Mouse (Mus musculus) liver, embryonic 12.5 days (tissue): ENCODE measurements around the gene Ezr. TPM values are rescaled to one million over a fixed set of nuclear protein-coding genes. Genes with fewer than 3 reads are reported as not detected.

Experiments used
- ATAC-seq: fragments of 200-750 bp; cut with Nextera tagmentation; 2 replicates; pipeline ENCODE4 v1.8.0; 2017; ENCODE audit warnings: moderate number of reproducible peaks, mild to moderate bottlenecking, moderate library complexity
- H3K27ac ChIP-seq: fragments of 300-500 bp; sonication (generic); 2 replicates; pipeline ENCODE4 v1.5.1; 2016; ENCODE audit warnings: mild to moderate bottlenecking
- H3K27me3 ChIP-seq: fragments of 300-500 bp; sonication (generic); replicated peaks from 2 replicates; pipeline ENCODE4 v1.6.1; 2016; ENCODE audit warnings: mild to moderate bottlenecking, moderate library complexity
- H3K36me3 ChIP-seq: fragments of 300-500 bp; sonication (generic); 2 replicates; pipeline ENCODE4 v1.6.1; 2016; ENCODE audit warnings: mild to moderate bottlenecking, moderate library complexity
- H3K4me1 ChIP-seq: fragments of 300-500 bp; sonication (generic); 2 replicates; pipeline ENCODE4 v1.6.1; 2016
- H3K4me2 ChIP-seq: fragments of 300-500 bp; sonication (generic); 2 replicates; pipeline ENCODE4 v1.6.1; 2016; ENCODE audit warnings: mild to moderate bottlenecking, moderate library complexity
- H3K4me3 ChIP-seq: fragments of 300-500 bp; sonication (generic); 2 replicates; pipeline ENCODE4 v1.5.1; 2016; ENCODE audit warnings: mild to moderate bottlenecking, moderate library complexity
- H3K9ac ChIP-seq: fragments of 300-500 bp; sonication (generic); 2 replicates; pipeline ENCODE4 v1.6.1; 2016; ENCODE audit warnings: mild to moderate bottlenecking, moderate library complexity
- H3K9me3 ChIP-seq: fragments of 300-500 bp; sonication (generic); replicated peaks from 2 replicates; pipeline ENCODE4 v1.6.1; 2016; ENCODE audit warnings: mild to moderate bottlenecking, moderate library complexity
- WGBS: fragments of 180-500 bp; shearing (Covaris S2); methylation state at CpG from one replicate; pipeline ENCODE4 v1.1.7; 2016; ENCODE audit not compliant: insufficient replicate concordance; 5-methylcytosine and 5-hydroxymethylcytosine counted together
- polyA plus RNA-seq: library from polyadenylated mRNA; unstranded; fragments of >200 nt; fragmentation: Nextera tagmentation; extraction: Ambion mirVana; gene quantifications from 2 replicates; pipeline ENCODE4 v1.2.1, GENCODE M21; 2016

Ezr gene
- polyA plus RNA-seq, 1 experiment from 2014 or later, result 67.9 TPM

GRCm38 (mm10) chr17:6739266-6739665, 43.3 kb downstream of the Ezr start:
- Histone ChIP-seq H3K27ac (no peak overlapping the region), H3K9ac (no peak overlapping the region), H3K4me2 (no peak overlapping the region), H3K9me3 (no peaks in the 10 kb centered on the region), H3K4me3 (no peak overlapping the region), H3K36me3 (peaks cover 69% of the 10 kb centered on the region), H3K4me1 (peaks cover 20% of the 10 kb centered on the region), H3K27me3 (no peaks in the 10 kb centered on the region)
- WGBS, result 79% methylated on average over 13 of the region's 13 CpGs
- ATAC-seq, result no peak

- Histone ChIP-seq H3K4me2 (no peak overlapping the region), H3K9ac (no peak overlapping the region), H3K36me3 (peaks cover 65% of the 10 kb centered on the region), H3K4me3 (no peak overlapping the region), H3K27me3 (no peaks in the 10 kb centered on the region), H3K9me3 (no peaks in the 10 kb centered on the region), H3K27ac (no peak overlapping the region), H3K4me1 (peaks cover 15% of the 10 kb centered on the region)
- 72% methylated on average over 7 of the region's 7 CpGs for WGBS
- no peak for ATAC-seq
These were observed 43.7 kb downstream of the Ezr start for GRCm38 (mm10) chr17:6738836-6739235.

- H3K4me1 ChIP-seq, result peaks cover 5% of the 10 kb centered on the region; the same call in 1 of the 2 replicates
- no peak overlapping the region for H3K4me3 ChIP-seq
- no peaks in the 10 kb centered on the region for H3K9me3 ChIP-seq
- no peaks in the 10 kb centered on the region for H3K27me3 ChIP-seq
- no peak for ATAC-seq
- H3K27ac ChIP-seq, result no peak overlapping the region
- H3K9ac ChIP-seq, result no peak overlapping the region
- no peak overlapping the region for H3K4me2 ChIP-seq
- 76% methylated on average over 12 of the region's 12 CpGs for WGBS
- H3K36me3 ChIP-seq, result peaks cover 51% of the 10 kb centered on the region
These were observed 45.1 kb downstream of the Ezr start for GRCm38 (mm10) chr17:6737273-6737997.

DNA sequence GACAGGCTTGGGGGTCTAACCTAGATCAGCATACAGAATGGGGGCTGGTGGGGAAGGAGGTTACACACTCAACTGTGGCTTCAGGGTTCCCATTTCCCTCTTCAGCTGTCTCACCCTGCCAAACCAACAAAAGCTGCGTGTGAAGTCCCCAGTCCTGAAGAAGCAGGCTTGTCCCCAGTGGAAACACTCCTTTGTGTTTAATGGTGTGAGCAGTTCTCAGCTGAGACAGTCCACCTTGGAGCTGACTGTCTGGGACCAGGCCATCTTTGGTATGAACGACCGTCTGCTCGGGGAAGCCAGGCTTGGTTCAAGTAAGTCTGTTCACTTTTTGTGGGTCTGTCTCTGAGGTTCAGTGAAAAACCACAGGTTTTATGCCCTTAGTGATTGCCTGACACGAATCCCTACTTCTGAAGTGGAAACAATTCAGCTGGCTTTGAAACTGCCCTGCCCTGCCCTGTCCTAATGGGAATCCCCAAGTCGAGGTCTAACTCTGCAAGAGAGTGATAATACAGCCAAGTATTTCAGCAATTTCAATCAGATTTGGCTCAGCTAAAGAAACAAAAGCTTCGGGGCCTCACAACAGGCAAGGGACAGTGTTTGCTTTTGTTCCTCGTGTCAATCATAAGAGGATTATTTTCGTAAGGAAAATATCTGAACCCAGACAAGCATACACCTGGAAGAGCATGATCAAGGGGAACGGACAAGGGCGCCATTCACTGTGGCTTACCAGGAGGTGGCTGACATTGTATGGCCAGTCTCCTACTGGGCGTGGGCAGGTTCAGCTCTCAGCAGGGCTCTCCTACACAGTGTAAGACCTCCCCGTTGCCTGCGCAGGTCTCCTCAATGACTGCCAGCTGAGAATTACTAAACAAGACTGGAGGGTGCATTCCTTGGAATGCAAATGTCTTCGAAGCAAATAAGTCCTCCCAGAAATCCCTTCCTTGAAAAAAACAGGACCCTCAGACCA, 46.0 kb downstream of the Ezr start:
- ATAC-seq, result no peak
- 64% methylated on average over 15 of the region's 15 CpGs for WGBS
- H3K4me1 ChIP-seq, result peaks cover 2% of the 10 kb centered on the region; the same call in 1 of the 2 replicates
- no peaks in the 10 kb centered on the region for H3K9me3 ChIP-seq
- H3K4me3 ChIP-seq, result no peak overlapping the region
- no peaks in the 10 kb centered on the region for H3K27me3 ChIP-seq
- no peak overlapping the region for H3K9ac ChIP-seq
- H3K27ac ChIP-seq, result no peak overlapping the region
- H3K4me2 ChIP-seq, result no peak overlapping the region
- peaks cover 43% of the 10 kb centered on the region for H3K36me3 ChIP-seq

DNA sequence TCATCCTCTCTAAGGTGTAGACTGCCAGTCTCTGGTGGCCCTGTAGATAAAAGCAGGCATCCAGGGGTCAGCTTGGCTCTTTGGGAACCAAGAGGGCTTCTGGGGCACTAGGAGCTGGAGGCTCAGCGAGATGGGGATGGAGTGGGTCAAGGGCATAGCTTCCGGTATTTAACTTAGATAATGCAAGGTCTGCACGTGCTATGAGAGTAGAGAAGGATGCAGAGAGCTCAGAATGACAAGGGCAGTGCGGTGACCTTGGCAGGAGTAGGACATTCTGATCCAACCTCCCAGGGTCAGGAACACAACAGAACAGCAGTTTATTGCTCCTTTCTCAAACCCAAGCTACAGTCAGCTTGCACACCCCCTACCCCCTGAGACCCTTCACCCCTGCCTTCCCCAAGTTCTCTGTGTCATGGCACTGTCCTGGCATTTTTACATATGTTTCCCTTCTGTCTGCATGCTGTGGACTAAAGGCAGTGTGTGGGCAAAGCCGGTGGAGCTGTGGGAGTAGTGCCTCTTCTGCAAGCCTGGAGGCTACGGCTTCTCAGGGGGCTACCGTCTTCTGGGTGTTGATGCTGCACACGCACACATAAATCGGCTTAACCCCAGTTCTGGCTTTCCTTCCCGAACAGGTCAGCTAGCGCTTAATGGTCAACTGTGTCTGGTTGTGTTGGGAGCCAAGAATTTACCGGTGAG, 47.7 kb downstream of the Ezr start:
- Histone ChIP-seq H3K4me2 (no peak overlapping the region), H3K27ac (no peak overlapping the region), H3K27me3 (no peaks in the 10 kb centered on the region), H3K4me1 (no peaks in the 10 kb centered on the region), H3K36me3 (peaks cover 26% of the 10 kb centered on the region), H3K9ac (no peak overlapping the region), H3K9me3 (no peaks in the 10 kb centered on the region), H3K4me3 (no peak overlapping the region)
- WGBS, result 83% methylated on average over 12 of the region's 12 CpGs
- ATAC-seq, result no peak

GRCm38 (mm10) chr17:6733322-6733875, 49.2 kb downstream of the Ezr start:
- Histone ChIP-seq H3K36me3 (peaks cover 11% of the 10 kb centered on the region), H3K4me3 (no peak overlapping the region), H3K27me3 (no peaks in the 10 kb centered on the region), H3K9ac (no peak overlapping the region), H3K9me3 (no peaks in the 10 kb centered on the region), H3K4me1 (no peaks in the 10 kb centered on the region), H3K4me2 (no peak overlapping the region), H3K27ac (no peak overlapping the region)
- ATAC-seq, result no peak
- WGBS, result 77% methylated on average over 10 of the region's 10 CpGs

DNA sequence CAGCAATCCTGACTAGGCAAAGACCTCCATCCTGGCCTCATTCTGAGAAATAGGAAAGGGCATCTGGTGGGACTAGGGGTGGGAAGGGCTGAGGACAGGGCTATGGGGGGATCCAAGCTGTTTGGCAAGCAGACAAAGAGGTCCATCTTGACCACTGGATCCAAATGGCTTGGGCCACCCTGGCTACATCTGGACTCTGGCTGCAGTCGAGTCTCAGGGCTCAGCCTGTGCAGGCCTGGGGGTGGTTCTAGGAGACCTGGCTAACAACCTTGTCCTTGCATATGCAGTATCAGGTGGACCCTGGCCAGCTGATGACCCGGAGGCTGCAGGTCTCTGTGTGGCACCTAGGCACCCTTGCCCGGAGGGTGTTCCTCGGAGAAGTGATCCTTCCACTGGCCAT, 49.9 kb downstream of the Ezr start:
- Histone ChIP-seq H3K27ac (no peak overlapping the region), H3K4me1 (no peaks in the 10 kb centered on the region), H3K36me3 (peaks cover 3% of the 10 kb centered on the region), H3K9ac (no peak overlapping the region), H3K9me3 (no peaks in the 10 kb centered on the region), H3K4me3 (no peak overlapping the region), H3K4me2 (no peak overlapping the region), H3K27me3 (no peaks in the 10 kb centered on the region)
- no peak for ATAC-seq
- 80% methylated on average over 4 of the region's 4 CpGs for WGBS

DNA sequence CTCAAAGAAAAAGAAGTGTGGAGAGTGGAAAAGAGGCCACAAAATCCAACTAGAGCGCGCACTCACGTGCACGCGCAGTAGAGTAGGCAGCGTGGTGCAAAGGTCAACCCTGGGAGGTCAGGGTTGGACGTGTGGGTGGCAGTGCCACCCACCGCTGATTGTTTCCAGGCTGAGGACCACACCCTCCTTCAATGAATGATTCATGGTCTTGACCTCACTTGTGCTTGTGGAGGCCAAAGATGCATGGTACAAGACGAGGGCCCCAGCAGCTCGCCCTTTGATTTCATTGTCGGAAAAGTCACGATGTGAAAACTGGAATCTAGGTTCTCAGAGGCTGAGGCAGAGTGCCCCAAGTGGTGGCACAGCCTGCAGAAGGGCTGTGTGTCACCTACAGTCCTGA, 51.0 kb downstream of the Ezr start:
- no peak for ATAC-seq
- no peak overlapping the region for H3K9ac ChIP-seq
- H3K27me3 ChIP-seq, result no peaks in the 10 kb centered on the region
- no peak overlapping the region for H3K4me3 ChIP-seq
- no peaks in the 10 kb centered on the region for H3K36me3 ChIP-seq
- no peak overlapping the region for H3K27ac ChIP-seq
- no peaks in the 10 kb centered on the region for H3K4me1 ChIP-seq
- H3K4me2 ChIP-seq, result no peak overlapping the region
- 83% methylated on average over 12 of the region's 12 CpGs for WGBS
- no peaks in the 10 kb centered on the region for H3K9me3 ChIP-seq

- 42% methylated on average over 8 of the region's 8 CpGs for WGBS
- Histone ChIP-seq H3K27ac (no peak overlapping the region), H3K9me3 (no peaks in the 10 kb centered on the region), H3K36me3 (no peaks in the 10 kb centered on the region), H3K4me2 (no peak overlapping the region), H3K9ac (no peak overlapping the region), H3K4me1 (no peaks in the 10 kb centered on the region), H3K4me3 (no peak overlapping the region), H3K27me3 (no peaks in the 10 kb centered on the region)
- ATAC-seq, result peak; percentile 52
These were observed 51.5 kb downstream of the Ezr start for GRCm38 (mm10) chr17:6731132-6731531.

DNA sequence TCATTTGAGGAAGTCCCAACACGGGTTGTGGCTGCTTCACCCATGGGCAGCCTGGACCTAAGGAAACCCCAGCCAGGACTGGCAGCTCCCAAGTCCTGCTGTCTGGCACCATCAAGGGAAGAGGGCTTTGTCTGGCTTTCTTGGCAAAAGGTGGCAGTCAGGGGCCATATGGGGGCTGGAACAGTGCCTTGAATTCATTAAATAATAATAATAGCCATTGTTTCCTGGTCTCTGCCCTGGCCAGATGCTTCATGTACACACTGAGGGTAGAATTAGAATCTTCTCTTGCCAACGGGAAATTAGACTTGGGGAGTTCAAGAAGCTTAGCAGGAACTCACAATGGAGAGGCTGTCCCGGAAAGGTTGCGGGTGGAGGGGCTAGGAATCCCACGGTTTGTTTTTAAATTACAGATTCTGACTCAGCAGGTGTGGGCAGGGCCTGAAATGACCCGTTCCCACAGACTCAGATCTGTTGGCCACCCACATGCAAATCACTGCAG, 53.3 kb downstream of the Ezr start:
- H3K36me3 ChIP-seq, result no peaks in the 10 kb centered on the region
- WGBS, result 29% methylated on average over 6 of the region's 6 CpGs
- H3K4me3 ChIP-seq, result no peak overlapping the region
- no peak overlapping the region for H3K9ac ChIP-seq
- H3K9me3 ChIP-seq, result no peaks in the 10 kb centered on the region
- ATAC-seq, result no peak
- no peaks in the 10 kb centered on the region for H3K27me3 ChIP-seq
- no peaks in the 10 kb centered on the region for H3K4me1 ChIP-seq
- no peak overlapping the region for H3K4me2 ChIP-seq
- H3K27ac ChIP-seq, result no peak overlapping the region

DNA sequence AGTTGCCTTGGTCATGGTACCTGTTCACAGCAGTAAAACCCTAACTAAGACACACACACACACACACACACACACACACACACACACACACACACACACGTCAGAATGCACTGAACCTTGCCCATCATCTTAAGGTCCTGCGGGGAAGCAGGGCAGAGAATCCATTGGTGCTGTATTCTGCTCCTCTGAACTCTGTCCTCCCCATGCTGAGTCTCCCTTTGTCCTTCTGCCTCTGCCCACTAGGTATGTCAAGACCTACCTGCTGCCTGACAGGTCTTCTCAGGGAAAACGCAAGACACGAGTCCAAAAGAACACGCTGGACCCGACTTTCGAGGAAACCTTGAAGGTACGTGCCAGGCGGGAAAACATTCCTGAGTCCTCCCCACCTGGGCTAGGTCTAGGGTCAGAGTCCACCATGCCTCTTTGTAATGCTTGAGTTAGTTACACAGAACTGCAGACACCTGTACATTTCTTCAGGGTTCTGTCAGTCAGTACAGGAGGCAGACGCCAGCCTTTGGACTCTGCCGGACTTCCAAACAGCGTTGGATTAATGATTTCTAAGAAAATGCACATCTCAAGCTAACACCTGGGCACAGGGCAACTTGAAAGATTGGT, 54.5 kb downstream of the Ezr start:
- no peak overlapping the region for H3K27ac ChIP-seq
- ATAC-seq, result no peak
- no peak overlapping the region for H3K4me3 ChIP-seq
- no peak overlapping the region for H3K4me2 ChIP-seq
- WGBS, result 78% methylated on average over 12 of the region's 12 CpGs
- H3K4me1 ChIP-seq, result no peaks in the 10 kb centered on the region
- no peak overlapping the region for H3K9ac ChIP-seq
- H3K36me3 ChIP-seq, result no peaks in the 10 kb centered on the region
- H3K27me3 ChIP-seq, result no peaks in the 10 kb centered on the region
- H3K9me3 ChIP-seq, result no peaks in the 10 kb centered on the region
